Mouse (Mus musculus) embryonic stem cell, embryonic (primary cell): ENCODE measurements at regions not wholly inside any gene's neighbourhood (a gene's known extent, or its start where the extent isn't known, plus 50 kb on each side); places are given as distances from the start of the nearest gene placed in this dataset.

Experiments used
- CTCF ChIA-PET, 4 experiments: fragments of 300-600 bp in 2 of 4; fragments of 350-600 bp in 2 of 4; sonication (Branson Sonifier 250); formaldehyde crosslinking; loops; one replicate each; lab custom pipeline; 2022; ENCODE audit warnings: inconsistent platforms in 2 of 4; lab: Charles Lee
- POLR2A ChIA-PET, 4 experiments: fragments of 300-600 bp in 2 of 4; fragments of 350-600 bp in 2 of 4; sonication (Branson Sonifier 250); formaldehyde crosslinking; loops; one replicate each; lab custom pipeline; 2022; ENCODE audit warnings: antibody characterized with exemption in 4 of 4, inconsistent platforms in 1 of 4; lab: Charles Lee

- CTCF ChIA-PET: interaction anchor here in 2 of 4 experiments (0.7 to 2.2 kb wide), 6 partner anchors 12 to 989 kb away, joined by 3 to 11 read pairs (median 5); no protein-coding TSS in a partner anchor
These were observed 67.5 kb downstream of the Sc5d start for GRCm38 (mm10) chr9:42196552-42196951.

GRCm38 (mm10) chr9:42196110-42196509 lies 67.9 kb downstream of the Sc5d start:
- POLR2A ChIA-PET: interaction anchor here in 3 of 4 experiments (0.6 to 3.0 kb wide), 31 partner anchors 8 to 1395 kb away, joined by 3 to 21 read pairs (median 5); partner anchors contain the start of genes Hspa8 (in 1 of the 3) and Sorl1 (in 1 of the 3)
- CTCF ChIA-PET: interaction anchor here in 2 of 4 experiments (0.7 to 2.2 kb wide), 7 partner anchors 10 to 989 kb away, joined by 3 to 11 read pairs (median 5); no protein-coding TSS in a partner anchor

More at GRCm38 (mm10) chr9:42196552-42196951, 67.5 kb downstream of the Sc5d start:
- POLR2A ChIA-PET: interaction anchor here in 3 of 4 experiments (0.6 to 3.0 kb wide), 26 partner anchors 9 to 1396 kb away, joined by 3 to 21 read pairs (median 5); partner anchors contain the start of genes Hspa8 (in 1 of the 3) and Sorl1 (in 1 of the 3)

GRCm38 (mm10) chr9:42195651-42196050 lies 68.4 kb downstream of the Sc5d start:
- ChIA-PET CTCF (interaction anchor here in 2 of 4 experiments (0.7 to 2.2 kb wide), 6 partner anchors 10 to 988 kb away, joined by 3 to 11 read pairs (median 4); no protein-coding TSS in a partner anchor), POLR2A (interaction anchor here in 3 of 4 experiments (0.6 to 3.0 kb wide), 27 partner anchors 10 to 1395 kb away, joined by 3 to 21 read pairs (median 5); partner anchors contain the start of genes Hspa8 (in 1 of the 3) and Sorl1 (in 1 of the 3))

- CTCF ChIA-PET: interaction anchor here in 1 of 4 experiments (0.6 to 2.2 kb wide), 2 partner anchors 13 to 988 kb away, joined by 3 to 11 read pairs; no protein-coding TSS in a partner anchor
- POLR2A ChIA-PET: interaction anchor here in 3 of 4 experiments (0.6 to 3.0 kb wide), 13 partner anchors 10 to 265 kb away, joined by 3 to 21 read pairs (median 5); no protein-coding TSS in a partner anchor
These were observed 69.1 kb downstream of the Sc5d start for GRCm38 (mm10) chr9:42194939-42195338.

- ChIA-PET CTCF (no interaction called here), POLR2A (interaction anchor here in 2 of 4 experiments (0.8 to 1.3 kb wide), 4 partner anchors 13 to 92 kb away, joined by 3 to 4 read pairs (median 3); no protein-coding TSS in a partner anchor)
These were observed 69.9 kb downstream of the Sc5d start for GRCm38 (mm10) chr9:42194176-42194575.

- ChIA-PET POLR2A (interaction anchor here in 1 of 4 experiments (0.7 to 1.3 kb wide), 4 partner anchors 16 to 520 kb away, joined by 3 read pairs; no protein-coding TSS in a partner anchor), CTCF (interaction anchor here in 1 of 4 experiments (0.7 kb wide), 1 partner anchor 112 kb away, joined by 9 read pairs; no protein-coding TSS in a partner anchor)
These were observed 69.1 kb upstream of the Sorl1 start for GRCm38 (mm10) chr9:42192967-42193733.

GRCm38 (mm10) chr9:42187371-42188228 lies 63.5 kb upstream of the Sorl1 start:
- CTCF ChIA-PET: no interaction called here
- POLR2A ChIA-PET: interaction anchor here in 2 of 4 experiments (0.6 to 1.1 kb wide), 3 partner anchors 9 to 116 kb away, joined by 3 to 4 read pairs (median 3); partner anchors contain the start of gene Sc5d (in 1 of the 2)

DNA sequence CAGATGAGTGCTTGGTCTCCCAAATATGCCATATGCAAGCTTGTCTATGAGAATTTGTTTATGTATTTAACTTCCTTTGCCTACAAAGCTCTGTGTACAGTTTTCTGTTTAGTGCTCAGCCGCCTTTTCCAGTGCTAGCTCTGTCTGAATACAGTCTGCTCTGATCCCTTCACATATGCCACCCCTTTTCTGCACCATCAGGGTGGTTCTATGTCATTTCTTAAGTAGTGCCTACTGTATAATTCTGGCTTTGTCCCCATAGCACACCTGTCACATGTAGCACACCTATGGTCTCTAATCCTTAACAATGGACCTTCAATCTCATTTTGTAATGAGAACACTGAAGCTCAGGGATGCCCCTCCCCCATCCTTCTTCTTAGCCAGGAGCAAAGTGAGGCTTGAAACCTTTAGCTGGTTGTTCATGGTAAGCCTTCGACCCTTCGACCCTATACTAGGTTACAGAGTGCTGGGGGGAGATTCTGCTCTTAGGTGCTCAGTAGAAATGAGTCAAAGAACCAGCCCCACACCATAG lies 60.1 kb upstream of the Sorl1 start:
- CTCF ChIA-PET: interaction anchor here in 1 of 4 experiments (0.8 to 1.4 kb wide), 2 partner anchors 10 to 24 kb away, joined by 3 to 5 read pairs; no protein-coding TSS in a partner anchor
- POLR2A ChIA-PET: interaction anchor here in 2 of 4 experiments (0.7 to 3.1 kb wide), 3 partner anchors 8 to 12 kb away, joined by 3 to 12 read pairs (median 4); no protein-coding TSS in a partner anchor

DNA sequence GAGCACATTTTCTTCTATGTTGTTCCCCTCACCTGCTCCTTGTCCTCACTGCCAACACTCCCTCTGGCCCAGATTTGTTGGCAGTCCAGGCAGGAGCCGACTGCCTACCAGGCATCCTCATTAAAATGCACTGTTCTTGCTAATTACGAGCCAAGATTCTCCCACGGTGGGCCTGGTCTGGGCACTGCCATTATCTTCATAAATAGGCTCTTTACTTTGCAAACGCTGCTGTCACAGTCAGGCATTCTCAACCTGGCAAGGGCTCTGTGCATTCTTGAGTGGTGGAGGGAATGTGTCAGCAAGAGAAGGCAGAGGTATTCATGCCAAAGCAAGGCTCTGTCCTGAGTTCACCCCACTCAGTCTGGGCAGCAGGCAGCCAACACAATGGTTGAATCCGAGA lies 59.4 kb upstream of the Sorl1 start:
- POLR2A ChIA-PET: interaction anchor here in 1 of 4 experiments (3.1 kb wide), 1 partner anchor 13 kb away, joined by 12 read pairs; no protein-coding TSS in a partner anchor
- CTCF ChIA-PET: no interaction called here

GRCm38 (mm10) chr9:42182400-42182799 lies 58.3 kb upstream of the Sorl1 start:
- CTCF ChIA-PET: no interaction called here
- POLR2A ChIA-PET: interaction anchor here in 1 of 4 experiments (3.1 kb wide), 1 partner anchor 14 kb away, joined by 12 read pairs; no protein-coding TSS in a partner anchor

GRCm38 (mm10) chr9:42180152-42180551 lies 56.1 kb upstream of the Sorl1 start:
- CTCF ChIA-PET: interaction anchor here in 1 of 4 experiments (0.6 kb wide), 1 partner anchor 1425 kb away, joined by 3 read pairs; no protein-coding TSS in a partner anchor
- POLR2A ChIA-PET: interaction anchor here in 3 of 4 experiments (0.7 to 3.9 kb wide), 5 partner anchors 14 to 79 kb away, joined by 3 to 18 read pairs (median 4); no protein-coding TSS in a partner anchor

- POLR2A ChIA-PET: interaction anchor here in 3 of 4 experiments (0.6 to 3.9 kb wide), 5 partner anchors 11 to 1053 kb away, joined by 3 to 18 read pairs (median 7); no protein-coding TSS in a partner anchor
- CTCF ChIA-PET: interaction anchor here in 2 of 4 experiments (0.5 to 0.6 kb wide), 2 partner anchors 145 to 854 kb away, joined by 3 read pairs; no protein-coding TSS in a partner anchor
These were observed 54.8 kb upstream of the Sorl1 start for GRCm38 (mm10) chr9:42178759-42179377.

- CTCF ChIA-PET: interaction anchor here in 1 of 4 experiments (1.0 kb wide), 1 partner anchor 10 kb away, joined by 3 read pairs; no protein-coding TSS in a partner anchor
- POLR2A ChIA-PET: interaction anchor here in 3 of 4 experiments (0.6 to 3.6 kb wide), 11 partner anchors 10 to 392 kb away, joined by 3 to 19 read pairs (median 3); partner anchors contain the start of gene Sc5d (in 1 of the 3)
These were observed 50.4 kb upstream of the Sorl1 start for GRCm38 (mm10) chr9:42174349-42174955.
